Mouse (Mus musculus): ENCODE data around the gene Hist2h3b. TPM values are rescaled to one million over a fixed set of nuclear protein-coding genes. Genes with fewer than 3 reads are reported as not detected.

Hist2h3b gene
- total and polyA plus RNA-seq, 3 experiments, result 12.1 to 1,421 (median 39.4) TPM

- H3K4me2 ChIP-seq (ENCODE audit: insufficient read depth, low read depth, poor library complexity, severe bottlenecking), result peak overlapping the region; percentile 47; the same call in 1 of the 2 replicates
- no peak overlapping the region for H3K4me3 ChIP-seq (replicated peaks in 1 of 3; ENCODE audit: low read depth in 2 of 3, low read length in 2 of 3, poor library complexity in 1 of 3)
- in situ Hi-C loops (cut with MboI; ENCODE audit: low pct_ligation_motif_present, low pct_unique_long_range_greater_than_20kb, low sequenced_read_pairs), result no loop called here
- TF ChIP-seq JUN (IDR thresholded peaks at IDR 0.05; ENCODE audit: insufficient read depth, low read depth, low read length) (no peak), CHD1 (IDR thresholded peaks at IDR 0.05; ENCODE audit: low read depth, low read length) (0 out of 2 replicates have a peak, but pooled peaks have one; percentile 41), GABPA (IDR thresholded peaks at IDR 0.05; ENCODE audit: insufficient replicate concordance, low read depth, low read length) (no peak), POLR2AphosphoS2 (IDR thresholded peaks at IDR 0.05; ENCODE audit: low read depth, low read length) (no peak), SIN3A (IDR thresholded peaks at IDR 0.05; ENCODE audit: low read length) (no peak), USF1 (IDR thresholded peaks at IDR 0.05; ENCODE audit: low read depth, low read length) (no peak), BHLHE40 (IDR thresholded peaks at IDR 0.05; ENCODE audit: low read depth, low read length) (no peak), ZNF384 (IDR thresholded peaks at IDR 0.05; ENCODE audit: low read depth, low read length) (no peak)
- no peaks in the 10 kb centered on the region for H3K36me3 ChIP-seq (replicated peaks in 1 of 2; ENCODE audit: control insufficient read depth in 1 of 2, insufficient read depth in 1 of 2, low read length in 1 of 2)
- no peaks in the 10 kb centered on the region for H3K9me3 ChIP-seq (replicated peaks; ENCODE audit: low read length)
- H3K27ac ChIP-seq (ENCODE audit: insufficient read depth, low read depth), result peak overlapping the region; percentile 42; the same call in 1 of the 2 replicates
- dilution Hi-C loops (cut with MboI; ENCODE audit: extremely low pct_ligation_motif_present, extremely low pct_unique_long_range_greater_than_20kb, low sequenced_read_pairs), result no loop called here
- no peaks in the 10 kb centered on the region for H3K27me3 ChIP-seq (replicated peaks)
- H3K9ac ChIP-seq (ENCODE audit: insufficient read depth, low read depth), result peak overlapping the region; percentile 39; the same call in 1 of the 2 replicates
- no peak for DNase-seq (ENCODE audit: extremely low read depth)
- H3K4me1 ChIP-seq (ENCODE audit: control insufficient read depth in 1 of 2, insufficient read depth in 2 of 2), result peaks cover 0 to 46% of the 10 kb centered on the region in 2 experiments; a peak in 3 of 4 replicates
- H3K79me2 ChIP-seq (replicated peaks; ENCODE audit: control insufficient read depth, extremely low read depth, insufficient read depth, poor library complexity, severe bottlenecking), result 0 out of 2 replicates have a peak, but pooled peaks cover 10% of the 10 kb centered on the region
Observed at GRCm38 (mm10) chr3:96266132-96266710, 2.2 kb upstream of the Hist2h3b start.

- H3K27ac ChIP-seq (ENCODE audit: insufficient read depth, low read depth), result peak overlapping the region; percentile 96
- DNase-seq (ENCODE audit: extremely low read depth), result no peak
- TF ChIP-seq ETS1 (conservative IDR thresholded peaks at IDR 0.05; ENCODE audit: low read depth, low read length) (no peak), GABPA (IDR thresholded peaks at IDR 0.05; ENCODE audit: insufficient replicate concordance, low read depth, low read length) (no peak), EP300 (IDR thresholded peaks at IDR 0.05; ENCODE audit: low read length) (no peak), NELFE (IDR thresholded peaks at IDR 0.05; ENCODE audit: low read depth, low read length) (no peak)
- H3K4me3 ChIP-seq (replicated peaks in 1 of 3; ENCODE audit: low read depth in 2 of 3, low read length in 2 of 3, poor library complexity in 1 of 3), result peak overlapping the region in 1 of 3 experiments; percentile 65
- peaks cover 0 to 37% of the 10 kb centered on the region in 2 experiments; a peak in 3 of 4 replicates for H3K4me1 ChIP-seq (ENCODE audit: control insufficient read depth in 1 of 2, insufficient read depth in 2 of 2)
- in situ Hi-C loops (cut with MboI; ENCODE audit: low pct_ligation_motif_present, low pct_unique_long_range_greater_than_20kb, low sequenced_read_pairs), result no loop called here
- H3K36me3 ChIP-seq (replicated peaks in 1 of 2; ENCODE audit: control insufficient read depth in 1 of 2, insufficient read depth in 1 of 2, low read length in 1 of 2), result no peaks in the 10 kb centered on the region
- H3K9me3 ChIP-seq (replicated peaks; ENCODE audit: low read length), result no peaks in the 10 kb centered on the region
- 0 out of 2 replicates have a peak, but pooled peaks cover 10% of the 10 kb centered on the region for H3K79me2 ChIP-seq (replicated peaks; ENCODE audit: control insufficient read depth, extremely low read depth, insufficient read depth, poor library complexity, severe bottlenecking)
- no peaks in the 10 kb centered on the region for H3K27me3 ChIP-seq (replicated peaks)
- H3K4me2 ChIP-seq (ENCODE audit: insufficient read depth, low read depth, poor library complexity, severe bottlenecking), result peak overlapping the region; percentile 83
- dilution Hi-C loops (cut with MboI; ENCODE audit: extremely low pct_ligation_motif_present, extremely low pct_unique_long_range_greater_than_20kb, low sequenced_read_pairs), result no loop called here
- H3K9ac ChIP-seq (ENCODE audit: insufficient read depth, low read depth), result peak overlapping the region; percentile 98
Observed at GRCm38 (mm10) chr3:96267541-96267940, 913 bp upstream of the Hist2h3b start.

Measured in CH12.LX (cell line).